Mouse (Mus musculus) hindbrain, embryonic 14.5 days (tissue): ENCODE results near the gene Cd244a. TPM values are rescaled to one million over a fixed set of nuclear protein-coding genes. Genes with fewer than 3 reads are reported as not detected.

Experiments
- ATAC-seq: fragments of 200-750 bp; cut with Nextera tagmentation; 2 replicates; pipeline ENCODE4 v1.8.0; 2017; ENCODE audit warnings: moderate number of reproducible peaks, mild to moderate bottlenecking, moderate TSS enrichment, moderate library complexity; ENCODE audit not compliant: low FRiP score
- DNase-seq: peaks from one replicate; pipeline ENCODE4 v3.0.0-alpha.2; 2015; ENCODE audit warnings: low spot score
- H3K27ac ChIP-seq: fragments of 300-500 bp; sonication (generic); 2 replicates; pipeline ENCODE4 v1.5.1; 2014; ENCODE audit warnings: mild to moderate bottlenecking, moderate library complexity
- H3K27me3 ChIP-seq: fragments of 300-500 bp; sonication (generic); 2 replicates; pipeline ENCODE4 v1.6.1; 2014; ENCODE audit warnings: mild to moderate bottlenecking, low read length, mixed read lengths; ENCODE audit not compliant: control insufficient read depth, insufficient read depth
- H3K36me3 ChIP-seq: fragments of 300-500 bp; sonication (generic); replicated peaks from 2 replicates; pipeline ENCODE4 v1.6.1; 2014; ENCODE audit not compliant: control insufficient read depth, insufficient read depth
- H3K4me1 ChIP-seq: fragments of 300-500 bp; sonication (generic); replicated peaks from 2 replicates; pipeline ENCODE4 v1.6.1; 2014; ENCODE audit warnings: antibody characterized with exemption, low read length, mixed read lengths; ENCODE audit not compliant: control insufficient read depth, insufficient read depth
- H3K4me2 ChIP-seq: fragments of 300-500 bp; sonication (generic); replicated peaks from 2 replicates; pipeline ENCODE4 v1.6.1; 2014; ENCODE audit warnings: mild to moderate bottlenecking, moderate library complexity
- H3K4me3 ChIP-seq: fragments of 300-500 bp; sonication (generic); replicated peaks from 2 replicates; pipeline ENCODE4 v1.5.1; 2014; ENCODE audit warnings: mild to moderate bottlenecking, low read length
- H3K9ac ChIP-seq: fragments of 300-500 bp; sonication (generic); 2 replicates; pipeline ENCODE4 v1.6.1; 2014
- H3K9me3 ChIP-seq: fragments of 300-500 bp; sonication (generic); 2 replicates; pipeline ENCODE4 v1.6.1; 2016; ENCODE audit warnings: low read length; ENCODE audit not compliant: control insufficient read depth
- WGBS: fragments of 180-500 bp; shearing (Covaris S2); extraction: QIAGEN DNeasy Blood & Tissue Kit; methylation state at CpG from one replicate; pipeline ENCODE4 v1.1.7; 2014; 5-methylcytosine and 5-hydroxymethylcytosine counted together
- microRNA-seq: library from miRNA; unstranded; fragments of <30 nt; microRNA quantifications from one replicate; pipeline ENCODE4, GENCODE M21; 2016
- polyA plus RNA-seq: library from polyadenylated mRNA; unstranded; fragments of >200 nt; fragmentation: Nextera tagmentation; extraction: Ambion mirVana; gene quantifications from 2 replicates; pipeline ENCODE4 v1.2.1, GENCODE M21; 2014

Gene Cd244a
- polyA plus RNA-seq, 1 experiment from 2014 or later, result not detected

GRCm38 (mm10) chr1:171658561-171658991, 99.6 kb downstream of the Cd244a start:
- Histone ChIP-seq H3K9ac (no peak overlapping the region), H3K27ac (no peak overlapping the region), H3K36me3 (no peaks in the 10 kb centered on the region), H3K4me2 (no peak overlapping the region), H3K9me3 (no peaks in the 10 kb centered on the region), H3K27me3 (no peaks in the 10 kb centered on the region), H3K4me1 (no peaks in the 10 kb centered on the region), H3K4me3 (no peak overlapping the region)
- WGBS, result 84% methylated on average over 5 of the region's 5 CpGs
- ATAC-seq (no peak), DNase-seq (no peak)

Small RNA genes within 50 kb of the gene (microRNA-seq; reads per million reads assigned to microRNA genes)
- gene Mir7683, result not detected

Other genes with a start within 250 kb of the Cd244a start
- 45.9 and 49.9 TPM in 2 replicates for gene Dedd, start 230.0 kb upstream of the Cd244a start, polyA plus RNA-seq
- 36.6 and 37.8 TPM in 2 replicates for gene Nit1, start 213.5 kb upstream of the Cd244a start, polyA plus RNA-seq
- 60.3 and 66.1 TPM in 2 replicates for gene Pfdn2, start 213.5 kb upstream of the Cd244a start, polyA plus RNA-seq
- 2.6 and 3.9 TPM in 2 replicates for gene Klhdc9, start 198.4 kb upstream of the Cd244a start, polyA plus RNA-seq
- 2.3 TPM in 2 replicates for gene Nectin4, start 189.1 kb upstream of the Cd244a start, polyA plus RNA-seq
- gene Arhgap30, start 170.2 kb upstream of the Cd244a start, polyA plus RNA-seq, result 0.31 and 0.71 TPM in 2 replicates
- 166 and 175 TPM in 2 replicates for gene Usf1, start 147.9 kb upstream of the Cd244a start, polyA plus RNA-seq
- gene Tstd1, start 140.3 kb upstream of the Cd244a start, polyA plus RNA-seq, result 2.4 and 3.1 TPM in 2 replicates
- 12.8 and 14.0 TPM in 2 replicates for gene F11r, start 121.7 kb upstream of the Cd244a start, polyA plus RNA-seq
- gene Alyref2, start 55.7 kb upstream of the Cd244a start, polyA plus RNA-seq, result 23.0 and 29.8 TPM in 2 replicates
- not detected in 2 replicates for gene Itln1, start 23.9 kb upstream of the Cd244a start, polyA plus RNA-seq
- gene Ly9, start 48.2 kb downstream of the Cd244a start, polyA plus RNA-seq, result 0.14 TPM in 1 of 2 replicates, not detected in the other
- not detected in 2 replicates for gene Slamf7, start 93.8 kb downstream of the Cd244a start, polyA plus RNA-seq
- 1.1 and 2.1 TPM in 2 replicates for gene Cd48, start 122.8 kb downstream of the Cd244a start, polyA plus RNA-seq
- 0.10 and 0.13 TPM in 2 replicates for gene Slamf1, start 207.9 kb downstream of the Cd244a start, polyA plus RNA-seq